Mouse (Mus musculus) limb, embryonic 11.5 days (tissue): ENCODE measurements around the gene Elp4. TPM values are rescaled to one million over a fixed set of nuclear protein-coding genes. Genes with fewer than 3 reads are reported as not detected.

ENCODE experiments used
- ATAC-seq: fragments of 200-750 bp; cut with Nextera tagmentation; 2 replicates; pipeline ENCODE4 v1.8.0; 2017; ENCODE audit warnings: low read depth; ENCODE audit not compliant: insufficient number of reproducible peaks, low FRiP score, low TSS enrichment
- DNase-seq: peaks from one replicate; pipeline ENCODE4 v3.0.0-alpha.2; 2015; ENCODE audit warnings: low spot score
- H3K27ac ChIP-seq: fragments of 300-500 bp; sonication (generic); replicated peaks from 2 replicates; pipeline ENCODE4 v1.5.1; 2014; ENCODE audit warnings: low read depth, mild to moderate bottlenecking, low read length
- H3K27me3 ChIP-seq: fragments of 300-500 bp; sonication (generic); 2 replicates; pipeline ENCODE4 v1.6.1; 2014; ENCODE audit warnings: mild to moderate bottlenecking, low read length, mixed read lengths; ENCODE audit not compliant: control insufficient read depth, insufficient read depth
- H3K36me3 ChIP-seq: fragments of 300-500 bp; sonication (generic); 2 replicates; pipeline ENCODE4 v1.6.1; 2014; ENCODE audit warnings: mild to moderate bottlenecking, low read length, moderate library complexity, mixed read lengths; ENCODE audit not compliant: control insufficient read depth, insufficient read depth
- H3K4me1 ChIP-seq: fragments of 300-500 bp; sonication (generic); 2 replicates; pipeline ENCODE4 v1.6.1; 2014; ENCODE audit warnings: low read length, mixed read lengths; ENCODE audit not compliant: control insufficient read depth, insufficient read depth
- H3K4me2 ChIP-seq: fragments of 300-500 bp; sonication (generic); 2 replicates; pipeline ENCODE4 v1.6.1; 2014; ENCODE audit warnings: low read depth, mild to moderate bottlenecking, moderate library complexity; ENCODE audit not compliant: severe bottlenecking
- H3K4me3 ChIP-seq: fragments of 300-500 bp; sonication (generic); 2 replicates; pipeline ENCODE4 v1.5.1; 2014; ENCODE audit warnings: low read depth, low read length
- H3K9ac ChIP-seq: fragments of 300-500 bp; sonication (generic); 2 replicates; pipeline ENCODE4 v1.6.1; 2014; ENCODE audit warnings: mild to moderate bottlenecking, low read length
- H3K9me3 ChIP-seq: fragments of 300-500 bp; sonication (generic); 2 replicates; pipeline ENCODE4 v1.6.1; 2016; ENCODE audit warnings: low read length; ENCODE audit not compliant: control insufficient read depth
- WGBS: fragments of 180-500 bp; shearing (Covaris S2); extraction: QIAGEN DNeasy Blood & Tissue Kit; methylation state at CpG from one replicate; pipeline ENCODE4 v1.1.7; 2014; 5-methylcytosine and 5-hydroxymethylcytosine counted together
- polyA plus RNA-seq: library from polyadenylated mRNA; unstranded; fragments of >200 nt; fragmentation: Nextera tagmentation; extraction: Ambion mirVana; gene quantifications from 2 replicates; pipeline ENCODE4 v1.2.1, GENCODE M21; 2014

The Elp4 gene
- polyA plus RNA-seq, 1 experiment from 2014 or later = 48.4 TPM

DNA sequence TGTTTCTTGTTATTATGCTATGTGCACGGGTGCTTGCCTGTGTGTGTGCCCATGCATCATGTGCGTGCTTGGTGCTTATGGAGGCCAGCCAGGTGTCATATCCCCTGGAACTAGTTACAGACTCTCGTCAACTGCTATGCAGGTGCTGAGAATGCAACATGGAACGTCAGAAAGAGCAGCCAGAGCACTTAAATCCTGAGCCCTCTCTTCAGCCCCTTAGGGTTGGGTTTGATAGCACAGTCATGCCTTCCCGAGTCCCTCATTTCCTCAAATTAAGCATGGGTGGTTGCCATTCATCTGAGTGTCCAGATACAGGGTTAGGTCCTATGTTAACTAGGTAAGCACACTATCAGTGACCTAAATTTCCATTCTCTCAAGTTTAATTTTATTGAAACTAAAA is 121.5 kb downstream of the Elp4 start:
- Histone ChIP-seq H3K9ac (no peak overlapping the region), H3K4me3 (no peak overlapping the region), H3K4me2 (no peak overlapping the region), H3K27me3 (no peaks in the 10 kb centered on the region), H3K4me1 (no peaks in the 10 kb centered on the region), H3K36me3 (no peaks in the 10 kb centered on the region), H3K27ac (no peak overlapping the region), H3K9me3 (no peaks in the 10 kb centered on the region)
- 71% methylated on average over 5 of the region's 5 CpGs for WGBS
- DNase-seq (no peak), ATAC-seq (no peak)

DNA sequence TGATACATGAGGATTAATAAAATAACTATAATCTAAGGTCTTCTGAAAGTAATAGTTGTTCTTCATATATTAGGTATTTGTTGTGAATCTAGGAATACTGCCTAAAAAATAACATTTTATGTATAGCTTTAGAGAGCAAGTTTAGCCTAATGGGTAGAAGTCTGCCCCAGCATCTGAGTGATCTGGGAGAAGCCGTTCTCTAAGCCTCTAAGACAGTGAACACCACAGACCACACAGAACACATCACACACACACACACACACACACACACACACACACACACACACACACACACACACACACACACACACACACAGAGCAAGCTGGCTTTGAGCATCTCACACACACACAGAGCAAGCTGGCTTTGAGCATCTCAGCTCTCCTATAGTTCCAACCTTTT is 123.6 kb downstream of the Elp4 start:
- 84% methylated on average over 1 of the region's 1 CpGs for WGBS
- H3K9me3 ChIP-seq = no peaks in the 10 kb centered on the region
- H3K4me1 ChIP-seq = no peaks in the 10 kb centered on the region
- no peak overlapping the region for H3K27ac ChIP-seq
- DNase-seq (no peak), ATAC-seq (no peak)
- H3K9ac ChIP-seq = no peak overlapping the region
- no peaks in the 10 kb centered on the region for H3K36me3 ChIP-seq
- H3K27me3 ChIP-seq = no peaks in the 10 kb centered on the region
- H3K4me3 ChIP-seq = no peak overlapping the region
- no peak overlapping the region for H3K4me2 ChIP-seq

GRCm38 (mm10) chr2:105779320-105779891 is 125.0 kb downstream of the Elp4 start:
- H3K9me3 ChIP-seq = no peaks in the 10 kb centered on the region
- H3K27ac ChIP-seq = no peak overlapping the region
- H3K4me1 ChIP-seq = no peaks in the 10 kb centered on the region
- H3K4me2 ChIP-seq = no peak overlapping the region
- DNase-seq (no peak), ATAC-seq (no peak)
- H3K36me3 ChIP-seq = no peaks in the 10 kb centered on the region
- WGBS = 61% methylated on average over 6 of the region's 6 CpGs
- no peak overlapping the region for H3K9ac ChIP-seq
- no peaks in the 10 kb centered on the region for H3K27me3 ChIP-seq
- no peak overlapping the region for H3K4me3 ChIP-seq

DNA sequence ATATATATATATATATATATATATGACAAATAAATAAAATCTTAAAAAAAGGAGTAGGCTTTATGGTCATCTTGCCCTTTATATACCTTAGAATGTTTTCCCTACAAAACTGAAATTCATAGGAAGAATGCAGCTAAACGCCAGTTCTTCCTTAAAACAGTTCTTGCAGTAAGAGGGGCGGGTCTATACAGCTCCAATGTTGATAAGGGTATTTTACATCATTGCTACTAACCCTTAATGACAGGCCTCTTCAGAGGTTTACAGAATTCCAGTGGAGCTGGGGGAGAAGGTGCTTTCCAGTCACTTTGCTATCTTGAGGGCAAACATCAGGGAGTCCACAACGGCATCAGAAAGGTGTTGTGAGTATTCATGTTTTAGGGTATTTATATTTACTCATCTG is 133.1 kb downstream of the Elp4 start:
- 89% methylated on average over 3 of the region's 3 CpGs for WGBS
- Histone ChIP-seq H3K9ac (no peak overlapping the region), H3K9me3 (no peaks in the 10 kb centered on the region), H3K4me2 (no peak overlapping the region), H3K27ac (no peak overlapping the region), H3K27me3 (no peaks in the 10 kb centered on the region), H3K4me1 (no peaks in the 10 kb centered on the region), H3K36me3 (no peaks in the 10 kb centered on the region), H3K4me3 (no peak overlapping the region)
- DNase-seq = no peak
- no peak for ATAC-seq

DNA sequence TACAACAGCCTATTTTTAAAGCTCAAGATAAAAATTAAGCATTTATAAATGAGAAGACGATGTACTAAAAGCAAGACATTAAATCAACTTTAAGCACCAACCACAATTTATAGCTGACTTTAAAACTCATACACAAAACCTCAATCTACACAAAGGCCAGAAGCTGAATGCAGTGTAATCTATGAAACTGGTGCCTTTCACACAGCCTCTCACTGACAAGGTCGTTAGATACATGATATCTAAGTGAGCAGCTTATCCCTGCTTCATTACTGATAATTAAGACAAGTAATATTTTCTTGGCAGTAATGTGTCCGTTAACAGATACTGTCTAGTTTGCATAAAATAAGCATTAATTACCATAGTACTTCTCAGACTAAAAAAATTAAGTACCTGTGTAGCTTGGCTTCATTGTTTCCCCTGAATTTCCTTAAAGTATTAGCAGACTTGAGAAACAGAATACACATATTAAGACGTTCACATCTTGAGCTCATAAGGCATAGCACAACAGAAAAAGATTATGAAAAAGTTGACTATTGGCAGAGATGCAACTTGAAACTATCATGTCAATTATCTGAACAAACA is 134.5 kb downstream of the Elp4 start:
- no peaks in the 10 kb centered on the region for H3K27me3 ChIP-seq
- no peak overlapping the region for H3K9ac ChIP-seq
- no peak overlapping the region for H3K27ac ChIP-seq
- no peaks in the 10 kb centered on the region for H3K36me3 ChIP-seq
- no peak overlapping the region for H3K4me2 ChIP-seq
- H3K4me1 ChIP-seq = no peaks in the 10 kb centered on the region
- 80% methylated on average over 4 of the region's 4 CpGs for WGBS
- no peak for DNase-seq
- H3K9me3 ChIP-seq = no peaks in the 10 kb centered on the region
- H3K4me3 ChIP-seq = no peak overlapping the region
- no peak for ATAC-seq

DNA sequence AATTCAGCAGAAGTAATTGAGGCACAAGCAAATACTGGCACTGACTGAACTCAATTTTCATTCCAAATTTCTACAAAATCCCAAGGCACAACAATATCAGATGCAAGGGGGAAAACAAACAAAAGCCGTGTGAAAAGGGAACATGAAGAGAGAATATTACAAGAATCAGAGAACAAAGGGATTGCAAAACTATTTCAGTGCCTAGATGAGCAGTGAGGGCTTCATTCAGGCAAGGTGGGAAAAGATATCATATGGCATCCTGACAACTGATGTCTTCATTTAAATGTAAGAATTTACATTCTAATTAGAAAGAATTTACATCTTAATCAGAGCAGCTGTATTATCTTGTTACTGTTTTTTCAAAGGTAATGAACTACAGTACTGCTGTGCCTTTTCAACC is 150.9 kb downstream of the Elp4 start:
- H3K4me2 ChIP-seq = no peak overlapping the region
- H3K27ac ChIP-seq = no peak overlapping the region
- ATAC-seq (no peak), DNase-seq (no peak)
- H3K4me3 ChIP-seq = no peak overlapping the region
- no peaks in the 10 kb centered on the region for H3K4me1 ChIP-seq
- no peaks in the 10 kb centered on the region for H3K27me3 ChIP-seq
- WGBS = 78% methylated on average over 1 of the region's 1 CpGs
- H3K9me3 ChIP-seq = no peaks in the 10 kb centered on the region
- no peak overlapping the region for H3K9ac ChIP-seq
- no peaks in the 10 kb centered on the region for H3K36me3 ChIP-seq

DNA sequence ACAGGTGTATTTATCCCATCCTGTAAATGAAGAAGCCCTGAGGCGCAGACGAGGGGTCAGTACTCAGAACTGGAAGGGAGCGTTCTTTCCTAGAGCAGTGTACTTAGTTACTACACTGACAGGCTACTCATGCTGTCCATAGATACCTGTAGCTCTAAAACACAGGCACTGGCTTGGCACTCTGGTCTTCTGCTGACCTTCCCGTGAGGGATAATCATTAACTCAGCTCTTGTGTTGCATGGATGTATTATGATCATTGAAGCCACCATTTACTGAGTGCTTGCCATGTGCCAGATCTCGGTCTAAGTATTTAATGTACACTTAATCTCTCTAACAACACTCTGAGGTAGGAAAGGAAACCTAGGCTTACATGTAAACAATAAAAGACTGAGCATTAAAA is 155.3 kb downstream of the Elp4 start:
- Histone ChIP-seq H3K36me3 (no peaks in the 10 kb centered on the region), H3K4me2 (no peak overlapping the region), H3K4me1 (no peaks in the 10 kb centered on the region), H3K9me3 (no peaks in the 10 kb centered on the region), H3K27me3 (no peaks in the 10 kb centered on the region), H3K27ac (no peak overlapping the region), H3K9ac (no peak overlapping the region), H3K4me3 (no peak overlapping the region)
- no peak for ATAC-seq
- 92% methylated on average over 5 of the region's 5 CpGs for WGBS
- DNase-seq = no peak

- no peak overlapping the region for H3K4me3 ChIP-seq
- no peaks in the 10 kb centered on the region for H3K4me1 ChIP-seq
- no peak overlapping the region for H3K9ac ChIP-seq
- no peak overlapping the region for H3K27ac ChIP-seq
- no peaks in the 10 kb centered on the region for H3K36me3 ChIP-seq
- 69% methylated on average over 7 of the region's 7 CpGs for WGBS
- no peak for DNase-seq
- H3K9me3 ChIP-seq = no peaks in the 10 kb centered on the region
- H3K4me2 ChIP-seq = no peak overlapping the region
- no peak for ATAC-seq
- H3K27me3 ChIP-seq = no peaks in the 10 kb centered on the region
Measured at GRCm38 (mm10) chr2:105746896-105747295, 157.5 kb downstream of the Elp4 start.

- Histone ChIP-seq H3K4me1 (no peaks in the 10 kb centered on the region), H3K27me3 (no peaks in the 10 kb centered on the region), H3K9ac (no peak overlapping the region), H3K36me3 (no peaks in the 10 kb centered on the region), H3K4me3 (no peak overlapping the region), H3K9me3 (no peaks in the 10 kb centered on the region), H3K27ac (no peak overlapping the region), H3K4me2 (no peak overlapping the region)
- ATAC-seq (no peak), DNase-seq (no peak)
Measured at GRCm38 (mm10) chr2:105736166-105736565, 168.2 kb downstream of the Elp4 start.
